Mouse (Mus musculus): ENCODE measurements around the gene Fkbp2.
A peak's percentile ranks its signal among the peaks of the same experiment; 100 is the strongest.

- no peak for TF ChIP-seq CTCF (IDR thresholded peaks at IDR 0.05; ENCODE audit: low read depth, low read length)
- TF ChIP-seq POLR2A (IDR thresholded peaks at IDR 0.05; ENCODE audit: extremely low read depth, insufficient read depth, low read length), result peak; percentile 95
Measured at GRCm38 (mm10) chr19:6980381-6981093, at the start of gene Fkbp2.
